Mouse (Mus musculus): Measurements from ENCODE around the gene Sars2.

DNA sequence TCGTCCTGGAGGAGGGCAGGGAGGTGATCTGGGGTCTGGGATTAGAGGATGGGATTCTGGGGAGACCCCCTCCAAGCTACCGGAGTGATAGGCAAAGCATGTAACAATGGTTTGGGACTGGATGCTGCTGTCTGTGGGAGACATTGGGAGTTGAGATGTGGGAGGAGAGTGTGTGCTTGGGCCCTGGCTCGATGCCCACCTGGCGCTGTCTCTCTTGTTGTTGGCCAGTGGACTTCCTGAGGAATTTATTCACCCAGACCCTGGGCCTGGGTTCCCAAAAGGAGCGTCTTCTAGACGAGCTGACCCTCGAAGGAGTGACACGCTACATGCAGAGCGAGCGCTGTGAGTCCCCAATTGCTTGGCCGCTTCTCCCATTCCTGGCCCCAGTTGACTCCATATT lies 30.1 kb downstream of the Sars2 start:
- no peak for TF ChIP-seq EP300 (IDR thresholded peaks at IDR 0.05)
- TF ChIP-seq CTCF (IDR thresholded peaks at IDR 0.05), result no peak
